Comparison of ENCODE assay signal across 7 mouse cellular contexts in the genomic region with DNA sequence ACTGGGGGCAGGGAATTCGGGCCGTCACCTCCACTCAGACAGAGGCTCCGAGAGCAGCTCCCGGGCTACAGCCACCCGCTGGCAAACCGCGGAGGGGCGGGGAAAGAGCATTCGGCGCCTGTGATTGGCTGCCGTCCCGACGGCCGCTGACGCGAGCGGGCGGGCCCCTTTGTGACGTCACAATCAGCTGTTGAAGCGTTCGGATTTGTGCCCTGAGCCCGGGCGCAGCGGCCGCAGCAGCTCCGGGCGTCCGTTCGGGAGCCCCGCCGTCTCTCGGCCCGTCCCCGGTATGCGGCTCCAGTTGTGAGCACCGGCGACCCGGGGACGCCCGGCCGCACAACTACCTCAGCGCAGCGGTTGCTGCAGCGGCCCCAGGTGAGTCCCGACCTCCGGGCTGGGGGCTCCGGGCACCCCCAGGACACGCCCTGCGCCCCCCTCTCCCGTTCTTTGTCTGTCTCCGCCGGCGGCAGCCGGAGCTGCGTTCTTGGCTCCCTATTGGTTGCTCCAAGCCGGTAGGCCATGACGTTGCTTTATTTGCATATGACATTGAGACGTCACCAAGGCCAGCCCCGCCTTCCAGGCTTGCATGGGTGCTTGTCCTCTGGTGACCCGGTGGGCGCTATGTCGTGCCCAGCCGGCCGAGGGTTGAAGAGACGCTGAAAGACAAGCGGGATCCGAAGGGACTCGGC. TPM values are rescaled to one million over a fixed set of nuclear protein-coding genes. Genes with fewer than 3 reads are reported as not detected.
DNase-seq lines count a peak whose midpoint lies in the region; ATAC-seq lines count a peak whose summit lies in the region.

No protein-coding gene starts in this region.

- peak; percentile 97 for DNase-seq in adrenal gland, adult 8-10 months
- DNase-seq in embryo, embryonic 9.5 days (ENCODE audit: extremely low spot score), result peak; percentile 95
- peak; percentile 99 for DNase-seq in kidney, adult 11 months
- peak; percentile 98 for DNase-seq in limb, embryonic 10.5 days (ENCODE audit: low spot score)
- peak; percentile 96 for DNase-seq in spleen, adult 12 weeks (ENCODE audit: low spot score)

- peak overlapping the region; percentile 93 for H3K4me3 ChIP-seq in limb, embryonic 10.5 days
- H3K4me3 ChIP-seq in midbrain, embryonic 13.5 days (replicated peaks), result peak overlapping the region; percentile 68

- H3K36me3 ChIP-seq in limb, embryonic 10.5 days, result peaks cover 15% of the 10 kb centered on the region
- H3K36me3 ChIP-seq in midbrain, embryonic 13.5 days, result peaks cover 16% of the 10 kb centered on the region

- peak overlapping the region; percentile 79 for H3K4me2 ChIP-seq in midbrain, embryonic 13.5 days (replicated peaks)

- H3K27me3 ChIP-seq in limb, embryonic 10.5 days (ENCODE audit: low read depth, poor library complexity, severe bottlenecking), result peaks cover 42% of the 10 kb centered on the region
- peaks cover 2% of the 10 kb centered on the region; the same call in 1 of the 2 replicates for H3K27me3 ChIP-seq in midbrain, embryonic 13.5 days

- peak overlapping the region; percentile 98 for H3K27ac ChIP-seq in limb, embryonic 10.5 days
- peak overlapping the region; percentile 99 for H3K27ac ChIP-seq in midbrain, embryonic 13.5 days

- H3K9ac ChIP-seq in midbrain, embryonic 13.5 days (replicated peaks), result peak overlapping the region; percentile 93

- no peaks in the 10 kb centered on the region for H3K9me3 ChIP-seq in limb, embryonic 10.5 days (replicated peaks)
- no peaks in the 10 kb centered on the region for H3K9me3 ChIP-seq in midbrain, embryonic 13.5 days

- peak; percentile 80 for ATAC-seq in granulocyte monocyte progenitor cell, adult 5-6 weeks (replicated peaks; ENCODE audit: poor library complexity, severe bottlenecking)
- ATAC-seq in midbrain, embryonic 13.5 days, result peak; percentile 93

- peaks cover 31% of the 10 kb centered on the region for H3K4me1 ChIP-seq in limb, embryonic 10.5 days
- H3K4me1 ChIP-seq in midbrain, embryonic 13.5 days (replicated peaks), result peaks cover 56% of the 10 kb centered on the region

- WGBS in limb, embryonic 10.5 days, result under 1% methylated on average over 68 of the region's 68 CpGs
- under 1% methylated on average over 60 of the region's 68 CpGs for WGBS in midbrain, embryonic 13.5 days

RNA-seq across cellular contexts. Expression of gene Trp53inp2, which starts 0.9 kb away (rescaled TPM):
- 100 to 1,000 TPM; 182 to 291 (median 250) TPM for total RNA-seq in adrenal gland, adult 8-10 months (2022)
- total RNA-seq in granulocyte monocyte progenitor cell, adult 5-6 weeks (2014; fragmentation: Nextera tagmentation), result 0.23 and 0.95 TPM in 2 replicates
- 2.9 and 4.8 TPM in 2 replicates for total RNA-seq in granulocyte monocyte progenitor cell, adult 5-6 weeks (2017)
- polyA plus RNA-seq in limb, embryonic 10.5 days (2016; fragmentation: Nextera tagmentation; extraction: Ambion mirVana), result 15.2 and 23.5 TPM in 2 replicates
- polyA plus RNA-seq in midbrain, embryonic 13.5 days (2015; fragmentation: Nextera tagmentation; extraction: Ambion mirVana), result 118 and 131 TPM in 2 replicates

RNA-seq across cellular contexts. Expression of gene Pigu, which starts 24.6 kb away (rescaled TPM):
- 10 to 100 TPM; 31.3 to 50.4 (median 38.7) TPM for total RNA-seq in adrenal gland, adult 8-10 months (2022)
- 51.4 and 52.3 TPM in 2 replicates for total RNA-seq in granulocyte monocyte progenitor cell, adult 5-6 weeks (2014; fragmentation: Nextera tagmentation)
- total RNA-seq in granulocyte monocyte progenitor cell, adult 5-6 weeks (2017), result 44.0 TPM in 2 replicates
- polyA plus RNA-seq in limb, embryonic 10.5 days (2016; fragmentation: Nextera tagmentation; extraction: Ambion mirVana), result 51.7 and 53.9 TPM in 2 replicates
- 51.8 and 54.5 TPM in 2 replicates for polyA plus RNA-seq in midbrain, embryonic 13.5 days (2015; fragmentation: Nextera tagmentation; extraction: Ambion mirVana)

Comparison
In these comparisons a context has a peak if more than half of its experiments do, and no peak if none do; other contexts are left out.
1. Peak in every context shown above with its lines: DNase-seq, ATAC-seq, H3K4me3 ChIP-seq and H3K27ac ChIP-seq.
2. RNA of gene Trp53inp2, which starts 0.9 kb away (total RNA-seq): 182 to 291 TPM in adrenal gland, adult 8-10 months; 0.23 to 4.8 TPM in granulocyte monocyte progenitor cell, adult 5-6 weeks; every median in the first group is over 10 times any median in the second.